Mouse (Mus musculus): ENCODE results near the gene Dnajc16.

GRCm38 (mm10) chr4:141822979-141823378 lies 32.2 kb upstream of the Dnajc16 start:
- TF ChIP-seq CTCF (IDR thresholded peaks at IDR 0.05) = no peak
- TF ChIP-seq EP300 (IDR thresholded peaks at IDR 0.05) = no peak
